Mouse (Mus musculus) hindbrain, embryonic 15.5 days (tissue): ENCODE data around the gene Map3k13. TPM values are rescaled to one million over a fixed set of nuclear protein-coding genes. Genes with fewer than 3 reads are reported as not detected.

Source experiments
- ATAC-seq: fragments of 200-750 bp; cut with Nextera tagmentation; 2 replicates; pipeline ENCODE4 v1.8.0; 2017; ENCODE audit warnings: low read depth, moderate number of reproducible peaks, moderate TSS enrichment; ENCODE audit not compliant: low FRiP score
- H3K27ac ChIP-seq: fragments of 300-500 bp; sonication (generic); replicated peaks from 2 replicates; pipeline ENCODE4 v1.5.1; 2015; ENCODE audit warnings: mild to moderate bottlenecking, inconsistent platforms
- H3K27me3 ChIP-seq: fragments of 300-500 bp; sonication (generic); 2 replicates; pipeline ENCODE4 v1.6.1; 2015; ENCODE audit warnings: control low read depth, inconsistent platforms
- H3K36me3 ChIP-seq: fragments of 300-500 bp; sonication (generic); 2 replicates; pipeline ENCODE4 v1.6.1; 2015; ENCODE audit warnings: control low read depth, inconsistent platforms
- H3K4me1 ChIP-seq: fragments of 300-500 bp; sonication (generic); replicated peaks from 2 replicates; pipeline ENCODE4 v1.6.1; 2015; ENCODE audit warnings: control low read depth, inconsistent platforms
- H3K4me2 ChIP-seq: fragments of 300-500 bp; sonication (generic); 2 replicates; pipeline ENCODE4 v1.6.1; 2015; ENCODE audit warnings: moderate library complexity, mild to moderate bottlenecking, inconsistent platforms
- H3K4me3 ChIP-seq: fragments of 300-500 bp; sonication (generic); 2 replicates; pipeline ENCODE4 v1.5.1; 2015; ENCODE audit warnings: mild to moderate bottlenecking, inconsistent platforms
- H3K9ac ChIP-seq: fragments of 300-500 bp; sonication (generic); 2 replicates; pipeline ENCODE4 v1.6.1; 2015; ENCODE audit warnings: inconsistent platforms
- H3K9me3 ChIP-seq: fragments of 300-500 bp; sonication (generic); 2 replicates; pipeline ENCODE4 v1.6.1; 2016; ENCODE audit warnings: control low read depth, inconsistent platforms
- WGBS: fragments of 180-500 bp; shearing (Covaris S2); methylation state at CpG from one replicate; pipeline ENCODE4 v1.1.7; 2015; 5-methylcytosine and 5-hydroxymethylcytosine counted together
- polyA plus RNA-seq: library from polyadenylated mRNA; unstranded; fragments of >200 nt; fragmentation: Nextera tagmentation; extraction: Ambion mirVana; gene quantifications from 2 replicates; pipeline ENCODE4 v1.2.1, GENCODE M21; 2015

Gene Map3k13
- polyA plus RNA-seq, 1 experiment from 2014 or later, result 6.4 TPM

- WGBS, result 86% methylated on average over 12 of the region's 12 CpGs
- Histone ChIP-seq H3K4me2 (no peak overlapping the region), H3K36me3 (no peaks in the 10 kb centered on the region), H3K4me3 (no peak overlapping the region), H3K27me3 (no peaks in the 10 kb centered on the region), H3K9me3 (no peaks in the 10 kb centered on the region), H3K9ac (no peak overlapping the region), H3K27ac (no peak overlapping the region), H3K4me1 (no peaks in the 10 kb centered on the region)
- no peak for ATAC-seq
These were observed 161.4 kb downstream of the Map3k13 start for GRCm38 (mm10) chr16:21955591-21955990.

- Histone ChIP-seq H3K4me3 (no peak overlapping the region), H3K4me1 (no peaks in the 10 kb centered on the region), H3K4me2 (no peak overlapping the region), H3K27ac (no peak overlapping the region), H3K9ac (no peak overlapping the region), H3K36me3 (no peaks in the 10 kb centered on the region), H3K27me3 (no peaks in the 10 kb centered on the region), H3K9me3 (no peaks in the 10 kb centered on the region)
- ATAC-seq, result no peak
- 87% methylated on average over 3 of the region's 3 CpGs for WGBS
These were observed 171.4 kb downstream of the Map3k13 start for GRCm38 (mm10) chr16:21965576-21965975.

GRCm38 (mm10) chr16:21969874-21970273 is 175.7 kb downstream of the Map3k13 start:
- Histone ChIP-seq H3K4me1 (no peaks in the 10 kb centered on the region), H3K4me3 (no peak overlapping the region), H3K27me3 (no peaks in the 10 kb centered on the region), H3K27ac (no peak overlapping the region), H3K9ac (no peak overlapping the region), H3K4me2 (no peak overlapping the region), H3K9me3 (no peaks in the 10 kb centered on the region), H3K36me3 (no peaks in the 10 kb centered on the region)
- no peak for ATAC-seq
- 73% methylated on average over 5 of the region's 5 CpGs for WGBS

GRCm38 (mm10) chr16:21970536-21970935 is 176.4 kb downstream of the Map3k13 start:
- Histone ChIP-seq H3K9me3 (no peaks in the 10 kb centered on the region), H3K9ac (no peak overlapping the region), H3K4me1 (no peaks in the 10 kb centered on the region), H3K27me3 (no peaks in the 10 kb centered on the region), H3K4me2 (no peak overlapping the region), H3K27ac (no peak overlapping the region), H3K36me3 (no peaks in the 10 kb centered on the region), H3K4me3 (no peak overlapping the region)
- no peak for ATAC-seq
- 84% methylated on average over 6 of the region's 6 CpGs for WGBS

GRCm38 (mm10) chr16:21971446-21971845 is 177.3 kb downstream of the Map3k13 start:
- no peak overlapping the region for H3K27ac ChIP-seq
- no peak overlapping the region for H3K4me2 ChIP-seq
- H3K4me1 ChIP-seq, result peaks cover 6% of the 10 kb centered on the region
- no peaks in the 10 kb centered on the region for H3K9me3 ChIP-seq
- WGBS, result 65% methylated on average over 4 of the region's 4 CpGs
- no peaks in the 10 kb centered on the region for H3K36me3 ChIP-seq
- H3K27me3 ChIP-seq, result no peaks in the 10 kb centered on the region
- no peak for ATAC-seq
- H3K9ac ChIP-seq, result no peak overlapping the region
- no peak overlapping the region for H3K4me3 ChIP-seq

GRCm38 (mm10) chr16:21976203-21976602 is 182.1 kb downstream of the Map3k13 start:
- H3K4me2 ChIP-seq, result peak overlapping the region; percentile 47
- peaks cover 6% of the 10 kb centered on the region for H3K4me1 ChIP-seq
- WGBS, result 3% methylated on average over 16 of the region's 16 CpGs
- 0 out of 2 replicates have a peak overlapping the region, but pooled peaks have one; percentile 14 for H3K4me3 ChIP-seq
- no peak overlapping the region for H3K9ac ChIP-seq
- H3K27ac ChIP-seq, result no peak overlapping the region
- no peaks in the 10 kb centered on the region for H3K36me3 ChIP-seq
- no peaks in the 10 kb centered on the region for H3K9me3 ChIP-seq
- H3K27me3 ChIP-seq, result no peaks in the 10 kb centered on the region
- no peak for ATAC-seq

- Histone ChIP-seq H3K9ac (no peak overlapping the region), H3K36me3 (no peaks in the 10 kb centered on the region), H3K9me3 (no peaks in the 10 kb centered on the region), H3K27ac (no peak overlapping the region), H3K4me2 (no peak overlapping the region), H3K4me3 (no peak overlapping the region), H3K27me3 (no peaks in the 10 kb centered on the region), H3K4me1 (peaks cover 6% of the 10 kb centered on the region)
- no peak for ATAC-seq
- 86% methylated on average over 5 of the region's 5 CpGs for WGBS
These were observed 183.2 kb downstream of the Map3k13 start for GRCm38 (mm10) chr16:21977347-21977746.

Other genes starting within 250 kb of the Map3k13 start
- 49.9 and 53.2 TPM in 2 replicates for gene 2510009E07Rik, start 99.7 kb upstream of the Map3k13 start, polyA plus RNA-seq
- 1.8 TPM in 2 replicates for gene Ehhadh, start 6.5 kb upstream of the Map3k13 start, polyA plus RNA-seq
- gene Tmem41a, start 153.2 kb downstream of the Map3k13 start, polyA plus RNA-seq, result 42.8 and 51.1 TPM in 2 replicates
- 0.24 and 0.40 TPM in 2 replicates for gene Liph, start 201.3 kb downstream of the Map3k13 start, polyA plus RNA-seq
- 47.2 and 48.2 TPM in 2 replicates for gene Senp2, start 215.1 kb downstream of the Map3k13 start, polyA plus RNA-seq